Mouse (Mus musculus): Measurements from ENCODE around the gene Zfp827.
A peak's percentile ranks its signal among the peaks of the same experiment; 100 is the strongest.

The Zfp827 gene

GRCm38 (mm10) chr8:79159397-79159796 lies 131.2 kb downstream of the Zfp827 start:
- DNase-seq, result no peak

- peak; percentile 36 to 54 for DNase-seq
Observed at GRCm38 (mm10) chr8:79160302-79160701, 132.1 kb downstream of the Zfp827 start.

- DNase-seq, result no peak
Observed at GRCm38 (mm10) chr8:79161172-79161778, 133.0 kb downstream of the Zfp827 start.

GRCm38 (mm10) chr8:79162533-79163308 lies 134.5 kb downstream of the Zfp827 start:
- peak; percentile 76 to 87 for DNase-seq

- DNase-seq, result no peak
Observed at GRCm38 (mm10) chr8:79164336-79164735, 136.1 kb downstream of the Zfp827 start.

- no peak for DNase-seq
Observed at GRCm38 (mm10) chr8:79165276-79165675, 137.0 kb downstream of the Zfp827 start.

- DNase-seq, result no peak
Observed at GRCm38 (mm10) chr8:79173606-79174005, 145.4 kb downstream of the Zfp827 start.

GRCm38 (mm10) chr8:79175991-79176390 lies 147.8 kb downstream of the Zfp827 start:
- no peak for DNase-seq

GRCm38 (mm10) chr8:79179678-79180077 lies 151.4 kb downstream of the Zfp827 start:
- DNase-seq, result no peak

- DNase-seq, result no peak
Observed at GRCm38 (mm10) chr8:79185488-79185887, 157.3 kb downstream of the Zfp827 start.

- no peak for DNase-seq
Observed at GRCm38 (mm10) chr8:79190071-79190470, 161.8 kb downstream of the Zfp827 start.

- DNase-seq, result no peak
Observed at GRCm38 (mm10) chr8:79196481-79196880, 168.2 kb downstream of the Zfp827 start.

- no peak for DNase-seq
Observed at GRCm38 (mm10) chr8:79198675-79199074, 170.4 kb downstream of the Zfp827 start.

GRCm38 (mm10) chr8:79201446-79202147 lies 173.4 kb downstream of the Zfp827 start:
- no peak for DNase-seq

GRCm38 (mm10) chr8:79206895-79207294 lies 178.7 kb downstream of the Zfp827 start:
- DNase-seq, result no peak

- DNase-seq, result no peak
Observed at GRCm38 (mm10) chr8:79208181-79208580, 179.9 kb downstream of the Zfp827 start.

GRCm38 (mm10) chr8:79208691-79209640 lies 180.7 kb downstream of the Zfp827 start:
- peak in 1 of 2 experiments; percentile 56 for DNase-seq

- peak; percentile 58 to 72 for DNase-seq
Observed at GRCm38 (mm10) chr8:79209641-79210358, 181.6 kb downstream of the Zfp827 start.

- peak; percentile 32 to 56 for DNase-seq
Observed at GRCm38 (mm10) chr8:79211630-79212029, 183.4 kb downstream of the Zfp827 start.

- DNase-seq, result no peak
Observed at GRCm38 (mm10) chr8:79222106-79222751, 194.0 kb downstream of the Zfp827 start.

- DNase-seq, result no peak
Observed at GRCm38 (mm10) chr8:79222752-79223141, 194.5 kb downstream of the Zfp827 start.
